Mouse (Mus musculus): ENCODE measurements around the gene Ube2d1. TPM values are rescaled to one million over a fixed set of nuclear protein-coding genes. Genes with fewer than 3 reads are reported as not detected.

Ube2d1 gene
- polyA plus RNA-seq, 2 experiments: 6.8 to 7.3 TPM

GRCm38 (mm10) chr10:71284131-71284510, 941 bp downstream of the Ube2d1 start:
- TF ChIP-seq CTCF (IDR thresholded peaks at IDR 0.05; ENCODE audit: low read depth): no peak
- Histone ChIP-seq H3K27me3 (ENCODE audit: control insufficient read depth, insufficient read depth, low read length) (no peaks in the 10 kb centered on the region), H3K4me1 (replicated peaks; ENCODE audit: control insufficient read depth in 2 of 2, insufficient read depth in 2 of 2, low read length in 1 of 2) (peaks cover 0 to 5% of the 10 kb centered on the region in 2 experiments; a peak in 2 of 4 replicates), H3K4me2 (ENCODE audit: low read depth) (peak overlapping the region; percentile 73), H3K27ac (no peak overlapping the region), H3K4me3 (ENCODE audit: insufficient read depth in 1 of 2, low read depth in 2 of 2, low read length in 2 of 2) (peak overlapping the region; percentile 74 to 78), H3K9ac (replicated peaks) (no peak overlapping the region), H3K36me3 (replicated peaks; ENCODE audit: control insufficient read depth, insufficient read depth, low read depth) (no peaks in the 10 kb centered on the region), H3K9me3 (ENCODE audit: control insufficient read depth, low read length) (no peaks in the 10 kb centered on the region)
- no peak for ATAC-seq (ENCODE audit: insufficient read depth)
- 24% methylated on average over 8 of the region's 8 CpGs for WGBS (ENCODE audit: insufficient replicate concordance)
- DNase-seq (ENCODE audit: low read depth in 3 of 3, low spot score in 3 of 3): no peak

GRCm38 (mm10) chr10:71273008-71273739, 11.9 kb downstream of the Ube2d1 start:
- Histone ChIP-seq H3K9me3 (ENCODE audit: control insufficient read depth, low read length) (no peaks in the 10 kb centered on the region), H3K4me3 (ENCODE audit: insufficient read depth in 1 of 2, low read depth in 2 of 2, low read length in 2 of 2) (no peak overlapping the region), H3K27ac (no peak overlapping the region), H3K4me1 (replicated peaks; ENCODE audit: control insufficient read depth in 2 of 2, insufficient read depth in 2 of 2, low read length in 1 of 2) (no peaks in the 10 kb centered on the region), H3K27me3 (ENCODE audit: control insufficient read depth, insufficient read depth, low read length) (no peaks in the 10 kb centered on the region), H3K4me2 (ENCODE audit: low read depth) (no peak overlapping the region), H3K36me3 (replicated peaks; ENCODE audit: control insufficient read depth, insufficient read depth, low read depth) (no peaks in the 10 kb centered on the region), H3K9ac (replicated peaks) (no peak overlapping the region)
- ATAC-seq (ENCODE audit: insufficient read depth): no peak
- 67% methylated on average over 9 of the region's 9 CpGs for WGBS (ENCODE audit: insufficient replicate concordance)
- TF ChIP-seq EP300 (IDR thresholded peaks at IDR 0.05; ENCODE audit: low read depth) (no peak), CTCF (IDR thresholded peaks at IDR 0.05; ENCODE audit: low read depth) (no peak)
- DNase-seq (ENCODE audit: low read depth in 3 of 3, low spot score in 3 of 3): no peak

- Histone ChIP-seq H3K36me3 (replicated peaks; ENCODE audit: control insufficient read depth, insufficient read depth, low read depth) (no peaks in the 10 kb centered on the region), H3K27ac (no peak overlapping the region), H3K4me2 (ENCODE audit: low read depth) (no peak overlapping the region), H3K27me3 (ENCODE audit: control insufficient read depth, insufficient read depth, low read length) (no peaks in the 10 kb centered on the region), H3K9ac (replicated peaks) (no peak overlapping the region), H3K4me1 (replicated peaks; ENCODE audit: control insufficient read depth in 2 of 2, insufficient read depth in 2 of 2, low read length in 1 of 2) (peaks cover 0 to 4% of the 10 kb centered on the region in 2 experiments; a peak in 1 of 4 replicates), H3K9me3 (ENCODE audit: control insufficient read depth, low read length) (no peaks in the 10 kb centered on the region), H3K4me3 (ENCODE audit: insufficient read depth in 1 of 2, low read depth in 2 of 2, low read length in 2 of 2) (no peak overlapping the region)
- DNase-seq (ENCODE audit: low read depth in 3 of 3, low spot score in 3 of 3): no peak
- ATAC-seq (ENCODE audit: insufficient read depth): no peak
- no peak for TF ChIP-seq CTCF (IDR thresholded peaks at IDR 0.05; ENCODE audit: low read depth)
- TF ChIP-seq EP300 (IDR thresholded peaks at IDR 0.05; ENCODE audit: low read depth): no peak
- 65% methylated on average over 2 of the region's 2 CpGs for WGBS (ENCODE audit: insufficient replicate concordance)
These were observed 17.1 kb downstream of the Ube2d1 start for GRCm38 (mm10) chr10:71267973-71268372.

- ATAC-seq (ENCODE audit: insufficient read depth) (no peak), DNase-seq (ENCODE audit: low read depth in 3 of 3, low spot score in 3 of 3) (no peak)
- Histone ChIP-seq H3K27ac (no peak overlapping the region), H3K4me3 (ENCODE audit: insufficient read depth in 1 of 2, low read depth in 2 of 2, low read length in 2 of 2) (no peak overlapping the region), H3K27me3 (ENCODE audit: control insufficient read depth, insufficient read depth, low read length) (no peaks in the 10 kb centered on the region), H3K4me2 (ENCODE audit: low read depth) (no peak overlapping the region), H3K9ac (replicated peaks) (no peak overlapping the region), H3K4me1 (replicated peaks; ENCODE audit: control insufficient read depth in 2 of 2, insufficient read depth in 2 of 2, low read length in 1 of 2) (peaks cover 0 to 4% of the 10 kb centered on the region in 2 experiments; a peak in 1 of 4 replicates), H3K36me3 (replicated peaks; ENCODE audit: control insufficient read depth, insufficient read depth, low read depth) (no peaks in the 10 kb centered on the region), H3K9me3 (ENCODE audit: control insufficient read depth, low read length) (no peaks in the 10 kb centered on the region)
- TF ChIP-seq EP300 (IDR thresholded peaks at IDR 0.05; ENCODE audit: low read depth) (no peak), CTCF (IDR thresholded peaks at IDR 0.05; ENCODE audit: low read depth) (no peak)
- 72% methylated on average over 11 of the region's 11 CpGs for WGBS (ENCODE audit: insufficient replicate concordance)
These were observed 17.6 kb downstream of the Ube2d1 start for GRCm38 (mm10) chr10:71267511-71267910.

GRCm38 (mm10) chr10:71265067-71265466, 20.0 kb downstream of the Ube2d1 start:
- Histone ChIP-seq H3K4me3 (ENCODE audit: insufficient read depth in 1 of 2, low read depth in 2 of 2, low read length in 2 of 2) (no peak overlapping the region), H3K4me1 (replicated peaks; ENCODE audit: control insufficient read depth in 2 of 2, insufficient read depth in 2 of 2, low read length in 1 of 2) (peaks cover 0 to 4% of the 10 kb centered on the region in 2 experiments; a peak in 1 of 4 replicates), H3K4me2 (ENCODE audit: low read depth) (no peak overlapping the region), H3K27me3 (ENCODE audit: control insufficient read depth, insufficient read depth, low read length) (no peaks in the 10 kb centered on the region), H3K9me3 (ENCODE audit: control insufficient read depth, low read length) (no peaks in the 10 kb centered on the region), H3K27ac (no peak overlapping the region), H3K9ac (replicated peaks) (no peak overlapping the region), H3K36me3 (replicated peaks; ENCODE audit: control insufficient read depth, insufficient read depth, low read depth) (no peaks in the 10 kb centered on the region)
- no peak for TF ChIP-seq EP300 (IDR thresholded peaks at IDR 0.05; ENCODE audit: low read depth)
- TF ChIP-seq CTCF (IDR thresholded peaks at IDR 0.05; ENCODE audit: low read depth): no peak
- ATAC-seq (ENCODE audit: insufficient read depth) (no peak), DNase-seq (ENCODE audit: low read depth in 3 of 3, low spot score in 3 of 3) (no peak)
- 62% methylated on average over 4 of the region's 4 CpGs for WGBS (ENCODE audit: insufficient replicate concordance)

All from liver, embryonic 14.5 days (tissue).